Mouse (Mus musculus) cerebellum, adult 2 months (tissue): ENCODE data around the gene Bglap. TPM values are rescaled to one million over a fixed set of nuclear protein-coding genes. Genes with fewer than 3 reads are reported as not detected.
A peak's percentile ranks its signal among the peaks of the same experiment; 100 is the strongest.

ENCODE experiments used
- DNase-seq, 2 experiments: peaks; one replicate each; pipeline ENCODE4 v3.0.0; 2021
- H3K27ac ChIP-seq: fragments of 200-500 bp; 2 replicates; pipeline ENCODE4 v1.5.1; 2012; ENCODE audit warnings: low read length, control low read depth, inconsistent platforms; ENCODE audit not compliant: insufficient read depth
- H3K27me3 ChIP-seq: fragments of 200-500 bp; 2 replicates; pipeline ENCODE4 v1.6.1; 2012; ENCODE audit warnings: inconsistent platforms, mild to moderate bottlenecking, low read length, moderate library complexity; ENCODE audit not compliant: control insufficient read depth, insufficient read depth
- H3K4me1 ChIP-seq: fragments of 200-500 bp; 2 replicates; pipeline ENCODE4 v1.6.1; 2011; ENCODE audit warnings: low read length; ENCODE audit not compliant: control insufficient read depth, insufficient read depth
- H3K4me3 ChIP-seq: fragments of 200-500 bp; replicated peaks from 2 replicates; pipeline ENCODE3; 2011; ENCODE audit warnings: mild to moderate bottlenecking, low read depth, low read length, control low read depth; ENCODE audit not compliant: insufficient read depth
- CTCF ChIP-seq: fragments of 200-500 bp; IDR thresholded peaks from 2 replicates; pipeline ENCODE4 v1.5.1; 2011; ENCODE audit warnings: low read depth, mild to moderate bottlenecking, control low read depth, low read length, moderate library complexity, borderline replicate concordance; ENCODE audit not compliant: insufficient read depth
- POLR2A ChIP-seq: fragments of 200-500 bp; IDR thresholded peaks from 2 replicates; pipeline ENCODE4 v1.6.1; 2011; ENCODE audit warnings: low read length, control low read depth, borderline replicate concordance; ENCODE audit not compliant: insufficient read depth
- WGBS: fragments of 180-500 bp; shearing (Covaris S2); methylation state at CpG from one replicate; pipeline ENCODE4 v1.1.7; 2018; 5-methylcytosine and 5-hydroxymethylcytosine counted together
- polyA plus RNA-seq: library from polyadenylated mRNA; depleted of rRNA; stranded (reverse); fragments of >200 nt; gene quantifications from 2 replicates; pipeline ENCODE4 v1.2.3, GENCODE M21; 2012

Gene Bglap
- polyA plus RNA-seq, 1 experiment, result 0.57 TPM

GRCm38 (mm10) chr3:88361612-88362313 lies 22.5 kb downstream of the Bglap start:
- Histone ChIP-seq H3K4me1 (no peaks in the 10 kb centered on the region), H3K27ac (no peak overlapping the region; the same call in 1 of the 2 replicates), H3K4me3 (no peak overlapping the region), H3K27me3 (no peaks in the 10 kb centered on the region)
- no peak for TF ChIP-seq CTCF
- no peak for TF ChIP-seq POLR2A
- WGBS, result 71% methylated on average over 2 of the region's 2 CpGs
- DNase-seq, result peak in 1 of 2 experiments; percentile 44

- Histone ChIP-seq H3K27me3 (no peaks in the 10 kb centered on the region), H3K4me3 (no peak overlapping the region), H3K4me1 (no peaks in the 10 kb centered on the region; the same call in 1 of the 2 replicates), H3K27ac (no peak overlapping the region)
- DNase-seq, result no peak
- 51% methylated on average over 6 of the region's 6 CpGs for WGBS
- TF ChIP-seq POLR2A (no peak), CTCF (no peak)
Measured at GRCm38 (mm10) chr3:88361096-88361495, 23.2 kb downstream of the Bglap start.

- WGBS, result 64% methylated on average over 3 of the region's 3 CpGs
- TF ChIP-seq POLR2A (no peak), CTCF (no peak)
- H3K27ac ChIP-seq, result peak overlapping the region; percentile 62
- H3K4me1 ChIP-seq, result peaks cover 4% of the 10 kb centered on the region; the same call in 1 of the 2 replicates
- H3K27me3 ChIP-seq, result no peaks in the 10 kb centered on the region
- no peak overlapping the region for H3K4me3 ChIP-seq
- DNase-seq, result no peak
Measured at GRCm38 (mm10) chr3:88359989-88360388, 24.3 kb downstream of the Bglap start.

- no peak for DNase-seq
- Histone ChIP-seq H3K4me3 (no peak overlapping the region), H3K4me1 (peaks cover 5% of the 10 kb centered on the region; the same call in 1 of the 2 replicates), H3K27me3 (no peaks in the 10 kb centered on the region), H3K27ac (peak overlapping the region; percentile 62; the same call in 1 of the 2 replicates)
- 67% methylated on average over 5 of the region's 5 CpGs for WGBS
- no peak for TF ChIP-seq CTCF
- TF ChIP-seq POLR2A, result no peak
Measured at GRCm38 (mm10) chr3:88359584-88359983, 24.7 kb downstream of the Bglap start.

- 82% methylated on average over 8 of the region's 8 CpGs for WGBS
Measured at GRCm38 (mm10) chr3:88354396-88355165, 29.7 kb downstream of the Bglap start.

GRCm38 (mm10) chr3:88352907-88353306 lies 31.4 kb downstream of the Bglap start:
- peak overlapping the region; percentile 26; the same call in 1 of the 2 replicates for H3K27ac ChIP-seq
- peaks cover 25% of the 10 kb centered on the region for H3K4me1 ChIP-seq
- TF ChIP-seq CTCF, result no peak
- no peak for TF ChIP-seq POLR2A
- DNase-seq, result peak; percentile 75 to 82
- no peak overlapping the region for H3K4me3 ChIP-seq
- 23% methylated on average over 9 of the region's 9 CpGs for WGBS
- no peaks in the 10 kb centered on the region for H3K27me3 ChIP-seq

More at GRCm38 (mm10) chr3:88354396-88355165, 29.7 kb downstream of the Bglap start:
- Histone ChIP-seq H3K4me3 (no peak overlapping the region), H3K4me1 (peaks cover 25% of the 10 kb centered on the region), H3K27me3 (no peaks in the 10 kb centered on the region), H3K27ac (peak overlapping the region; percentile 47; the same call in 1 of the 2 replicates)
- TF ChIP-seq POLR2A (no peak), CTCF (peak; percentile 37; the same call in 1 of the 2 replicates)
- DNase-seq, result peak; percentile 54 to 70

- no peak overlapping the region for H3K4me3 ChIP-seq
- no peak for DNase-seq
- no peaks in the 10 kb centered on the region for H3K27me3 ChIP-seq
- TF ChIP-seq CTCF, result no peak
- TF ChIP-seq POLR2A, result no peak
- WGBS, result 90% methylated on average over 13 of the region's 13 CpGs
- H3K27ac ChIP-seq, result no peak overlapping the region
- peaks cover 25% of the 10 kb centered on the region for H3K4me1 ChIP-seq
Measured at GRCm38 (mm10) chr3:88350732-88351131, 33.5 kb downstream of the Bglap start.
